In genomic region chr5:113993031-113993486, GRCm38 (mm10) we compare ENCODE assay signal across 8 mouse cellular contexts. TPM values are rescaled to one million over a fixed set of nuclear protein-coding genes. Genes with fewer than 3 reads are reported as not detected.
A peak's percentile ranks its signal among the peaks of the same experiment; 100 is the strongest.
DNase-seq lines count a peak whose midpoint lies in the region; ATAC-seq and TF ChIP-seq lines count a peak whose summit lies in the region.

No protein-coding gene starts in this region.

- no peaks in the 10 kb centered on the region for H3K27me3 ChIP-seq in ES-Bruce4 (ENCODE audit: control insufficient read depth, insufficient read depth, low read length, poor library complexity, severe bottlenecking)
- H3K27me3 ChIP-seq in liver, embryonic 15.5 days = peaks cover 15% of the 10 kb centered on the region
- no peaks in the 10 kb centered on the region for H3K27me3 ChIP-seq in neural tube, embryonic 15.5 days (replicated peaks)

- ATAC-seq in inflammation-experienced regulatory T-cells, adult 6 months = peak; percentile 30
- ATAC-seq in liver, embryonic 15.5 days (ENCODE audit: insufficient read depth) = peak; percentile 23
- ATAC-seq in neural tube, embryonic 15.5 days (ENCODE audit: low FRiP score) = peak; percentile 62

- H3K9ac ChIP-seq in ES-Bruce4 (ENCODE audit: low read depth, poor library complexity, severe bottlenecking) = peak overlapping the region; percentile 81
- H3K9ac ChIP-seq in liver, embryonic 15.5 days = peak overlapping the region; percentile 79
- peak overlapping the region; percentile 95 for H3K9ac ChIP-seq in neural tube, embryonic 15.5 days (replicated peaks)

- WGBS in liver, embryonic 15.5 days (ENCODE audit: insufficient replicate concordance) = 0% methylated on average over 22 of the region's 22 CpGs
- WGBS in neural tube, embryonic 15.5 days = 0% methylated on average over 22 of the region's 22 CpGs

- H3K36me3 ChIP-seq in ES-Bruce4 (ENCODE audit: control insufficient read depth, insufficient read depth, low read length, poor library complexity, severe bottlenecking) = no peaks in the 10 kb centered on the region
- H3K36me3 ChIP-seq in liver, embryonic 15.5 days (replicated peaks) = peaks cover under 1% of the 10 kb centered on the region
- peaks cover 4% of the 10 kb centered on the region; the same call in 1 of the 2 replicates for H3K36me3 ChIP-seq in neural tube, embryonic 15.5 days

- peaks cover 4% of the 10 kb centered on the region for H3K4me1 ChIP-seq in ES-Bruce4 (ENCODE audit: control insufficient read depth, insufficient read depth, low read length)
- peaks cover 60% of the 10 kb centered on the region for H3K4me1 ChIP-seq in liver, embryonic 15.5 days (replicated peaks)
- H3K4me1 ChIP-seq in neural tube, embryonic 15.5 days = peaks cover 41% of the 10 kb centered on the region

- peak overlapping the region; percentile 72 for H3K4me3 ChIP-seq in ES-Bruce4 (ENCODE audit: low read depth, low read length)
- H3K4me3 ChIP-seq in liver, embryonic 15.5 days (replicated peaks) = peak overlapping the region; percentile 82
- peak overlapping the region; percentile 79 for H3K4me3 ChIP-seq in neural tube, embryonic 15.5 days (replicated peaks)

- H3K4me2 ChIP-seq in liver, embryonic 15.5 days = peak overlapping the region; percentile 99
- peak overlapping the region; percentile 86 for H3K4me2 ChIP-seq in neural tube, embryonic 15.5 days

- 0 out of 2 replicates have a peak, but pooled peaks have one; percentile 6 for TF ChIP-seq EP300 in ES-Bruce4 (IDR thresholded peaks at IDR 0.05; ENCODE audit: insufficient read depth, low read depth, low read length)

- no peak for TF ChIP-seq POLR2A in ES-Bruce4 (IDR thresholded peaks at IDR 0.05; ENCODE audit: insufficient read depth, low read length)

- H3K9me3 ChIP-seq in ES-Bruce4 (replicated peaks; ENCODE audit: control insufficient read depth, insufficient read depth, low read length, poor library complexity, severe bottlenecking) = no peaks in the 10 kb centered on the region
- no peaks in the 10 kb centered on the region for H3K9me3 ChIP-seq in liver, embryonic 15.5 days (replicated peaks)
- no peaks in the 10 kb centered on the region for H3K9me3 ChIP-seq in neural tube, embryonic 15.5 days (replicated peaks)

- TF ChIP-seq CTCF in ES-Bruce4 (IDR thresholded peaks at IDR 0.05; ENCODE audit: low read depth, low read length) = no peak

- peak; percentile 47 for DNase-seq in 416B (ENCODE audit: low read depth)
- peak; percentile 65 for DNase-seq in cerebellum, adult 8-10 months
- peak; percentile 21 to 26 for DNase-seq in frontal cortex, postnatal 25 days (ENCODE audit: low spot score in 2 of 2)
- no peak for DNase-seq in c-Kit-positive CD71-positive TER-119-positive erythroid progenitor cells, embryonic 14.5 days (ENCODE audit: low spot score)

- peak overlapping the region; percentile 22; the same call in 1 of the 2 replicates for H3K27ac ChIP-seq in ES-Bruce4 (ENCODE audit: insufficient read depth, low read length)
- peak overlapping the region; percentile 89 for H3K27ac ChIP-seq in liver, embryonic 15.5 days (replicated peaks)
- H3K27ac ChIP-seq in neural tube, embryonic 15.5 days (replicated peaks) = peak overlapping the region; percentile 98

RNA-seq across cellular contexts. Expression of gene Ssh1, which starts 0.6 kb away (rescaled TPM):
- 23.5 and 25.0 TPM in 2 replicates for polyA plus RNA-seq in ES-Bruce4 (2011; ENCODE audit: insufficient read depth, insufficient read length, low read depth, missing spikeins)
- polyA plus RNA-seq in inflammation-experienced regulatory T-cells, adult 6 months (2017; shearing (Covaris generic)) = 10 to 100 TPM; 15.5 to 18.0 (median 16.9) TPM
- 6.6 and 7.4 TPM in 2 replicates for polyA plus RNA-seq in liver, embryonic 15.5 days (2015; fragmentation: Nextera tagmentation; extraction: Ambion mirVana)
- polyA plus RNA-seq in neural tube, embryonic 15.5 days (2015; fragmentation: Nextera tagmentation; extraction: Ambion mirVana) = 9.8 and 13.1 TPM in 2 replicates

RNA-seq across cellular contexts. Expression of gene Dao, which starts 10.4 kb away (rescaled TPM):
- polyA plus RNA-seq in ES-Bruce4 (2011; ENCODE audit: insufficient read depth, insufficient read length, low read depth, missing spikeins) = not detected in 2 replicates
- not detected for polyA plus RNA-seq in inflammation-experienced regulatory T-cells, adult 6 months (2017; shearing (Covaris generic))
- not detected in 2 replicates for polyA plus RNA-seq in liver, embryonic 15.5 days (2015; fragmentation: Nextera tagmentation; extraction: Ambion mirVana)
- polyA plus RNA-seq in neural tube, embryonic 15.5 days (2015; fragmentation: Nextera tagmentation; extraction: Ambion mirVana) = 0.60 TPM in 1 of 2 replicates, not detected in the other

Comparison
In these comparisons a context has a peak if more than half of its experiments do, and no peak if none do; other contexts are left out.
1. H3K27ac ChIP-seq: peak in every context shown above with its lines; median percentile 98 in neural tube, embryonic 15.5 days; 89 in liver, embryonic 15.5 days; 22 in ES-Bruce4.